Mouse (Mus musculus): Measurements from ENCODE around the gene St8sia1. TPM values are rescaled to one million over a fixed set of nuclear protein-coding genes. Genes with fewer than 3 reads are reported as not detected.
"Not testable (repeated sequence)": the region's sequence is repeated elsewhere in the genome, so short reads cannot be mapped to it uniquely, and the experiment has no call there.

The St8sia1 gene
- polyA plus RNA-seq (2012; rRNA removed): 0.12 and 0.18 TPM in 2 replicates

DNA sequence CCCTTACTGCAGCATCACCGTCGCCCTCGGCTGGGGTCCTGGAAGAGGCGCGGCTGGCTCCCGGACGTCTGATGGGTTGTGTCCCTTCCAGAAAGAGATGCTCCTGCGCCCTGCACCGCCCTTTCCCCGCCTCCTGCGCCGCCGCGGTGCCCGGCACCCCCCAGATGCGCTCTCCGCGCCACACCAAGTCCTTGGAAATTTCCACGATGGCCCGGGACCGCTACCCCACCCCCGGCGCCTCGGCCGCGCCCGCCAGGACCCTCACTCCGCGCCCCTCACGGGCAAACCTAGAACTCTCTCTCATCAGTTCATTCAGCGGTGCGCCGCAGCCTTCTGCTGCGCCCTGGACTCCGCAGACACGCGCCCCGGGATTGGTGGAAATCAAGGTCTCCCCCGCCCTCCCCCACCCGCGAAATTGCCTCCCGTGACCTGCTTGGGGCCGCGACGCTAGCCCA lies at the start of gene St8sia1:
Gene St8sia1, minus strand, starts transcription at position 377 of the 455 bp plus-strand sequence.
- 2% methylated on average over 45 of the region's 45 CpGs for WGBS
- no peak for DNase-seq (ENCODE audit: low read depth, low spot score)

DNA sequence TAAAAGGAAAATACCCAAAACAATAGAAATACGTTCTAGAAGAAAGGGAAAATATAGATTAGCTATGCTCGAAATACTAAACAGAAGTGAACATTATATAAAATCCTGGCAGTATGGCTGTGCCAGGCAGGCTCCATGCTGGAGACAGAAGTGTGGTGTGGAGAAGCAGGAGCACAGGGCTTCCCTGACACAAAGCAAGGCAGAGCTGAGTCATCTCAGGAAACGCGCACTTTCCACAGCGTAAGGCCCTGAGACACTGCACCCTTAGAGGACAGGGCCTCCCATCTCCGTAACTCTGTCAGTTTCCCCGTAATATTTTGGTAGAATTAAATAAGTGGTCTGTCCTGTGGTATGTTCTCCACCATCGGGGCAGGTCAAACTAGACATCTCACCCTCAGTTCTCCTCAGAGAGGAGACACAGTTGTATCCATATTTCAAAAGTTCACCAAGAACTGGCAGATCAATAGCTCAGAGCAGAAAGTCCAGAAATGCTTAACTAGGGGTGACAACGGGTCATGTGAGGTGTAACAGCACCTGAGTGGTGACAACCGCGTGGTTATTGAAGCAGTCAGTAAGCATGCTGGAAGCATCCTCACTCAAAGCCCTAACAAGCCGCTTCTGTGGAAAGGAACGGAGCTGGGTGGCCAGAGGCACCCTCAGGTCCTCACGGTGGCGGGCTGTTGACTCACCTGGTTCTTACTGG lies 48.4 kb upstream of the St8sia1 start:
- WGBS: 90% methylated on average over 15 of the region's 15 CpGs
- no peak for DNase-seq (ENCODE audit: low read depth, low spot score)

DNA sequence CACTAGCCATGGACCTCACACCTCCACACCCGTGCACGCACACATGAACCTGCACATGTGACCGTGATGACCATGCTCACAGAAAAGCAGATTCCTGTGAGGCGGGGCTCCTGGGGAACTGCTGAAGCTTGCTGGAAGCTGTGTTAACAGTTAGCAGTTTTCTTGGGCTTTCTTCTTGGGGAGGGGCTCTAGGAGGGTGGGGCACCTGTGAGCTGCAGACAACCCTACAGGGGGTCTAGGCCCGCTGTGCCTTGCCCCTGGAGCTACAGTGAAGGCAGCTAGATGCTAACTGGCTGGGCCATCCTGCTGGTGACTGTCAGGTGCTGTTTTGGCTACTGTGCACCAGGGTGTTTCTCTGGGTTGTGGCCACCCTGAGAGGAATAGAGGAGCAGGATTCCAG lies 44.6 kb upstream of the St8sia1 start:
- DNase-seq (ENCODE audit: low read depth, low spot score): no peak
- whole genome bisulfite sequencing: 86% methylated on average over 5 of the region's 5 CpGs

DNA sequence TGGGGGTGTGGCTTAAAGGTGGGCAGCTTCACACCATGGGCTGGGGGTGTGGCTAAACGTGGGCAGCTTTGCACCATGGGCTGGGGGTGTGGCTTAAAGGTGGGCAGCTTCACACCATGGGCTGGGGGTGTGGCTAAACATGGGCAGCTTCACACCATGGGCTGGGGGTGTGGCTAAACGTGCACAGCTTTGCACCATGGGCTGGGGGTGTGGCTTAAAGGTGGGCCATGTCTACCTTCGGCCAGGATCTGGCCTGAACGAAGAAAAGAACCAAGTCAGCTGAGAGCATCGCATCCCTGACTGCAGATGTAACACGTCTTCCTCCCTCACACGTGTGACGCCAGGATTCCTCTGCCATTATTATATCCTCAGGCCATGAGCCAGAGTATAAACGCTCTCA lies 41.0 kb upstream of the St8sia1 start:
- WGBS: 91% methylated on average over 9 of the region's 9 CpGs
- not testable (repeated sequence) for DNase-seq (ENCODE audit: low read depth, low spot score)

DNA sequence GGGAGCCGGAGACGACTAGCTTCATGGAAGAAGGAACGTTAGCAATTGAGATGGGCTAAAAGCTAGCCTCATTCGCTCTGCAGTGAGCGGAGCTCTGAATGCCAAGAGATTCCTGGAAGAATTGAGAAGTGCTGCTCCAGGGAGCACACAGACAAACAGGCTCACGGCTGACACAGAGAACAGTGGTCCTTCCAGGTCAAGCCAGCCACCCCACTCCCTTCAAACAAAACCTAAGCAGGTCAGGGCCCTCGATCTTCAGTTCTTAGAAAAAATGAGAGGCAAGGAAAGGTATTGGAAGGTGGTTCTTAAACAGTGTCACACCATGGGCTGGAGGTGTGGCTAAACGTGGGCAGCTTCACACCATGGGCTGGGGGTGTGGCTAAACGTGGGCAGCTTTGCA lies 40.5 kb upstream of the St8sia1 start:
- DNase-seq (ENCODE audit: low read depth, low spot score): no peak
- WGBS: 70% methylated on average over 9 of the region's 9 CpGs

DNA sequence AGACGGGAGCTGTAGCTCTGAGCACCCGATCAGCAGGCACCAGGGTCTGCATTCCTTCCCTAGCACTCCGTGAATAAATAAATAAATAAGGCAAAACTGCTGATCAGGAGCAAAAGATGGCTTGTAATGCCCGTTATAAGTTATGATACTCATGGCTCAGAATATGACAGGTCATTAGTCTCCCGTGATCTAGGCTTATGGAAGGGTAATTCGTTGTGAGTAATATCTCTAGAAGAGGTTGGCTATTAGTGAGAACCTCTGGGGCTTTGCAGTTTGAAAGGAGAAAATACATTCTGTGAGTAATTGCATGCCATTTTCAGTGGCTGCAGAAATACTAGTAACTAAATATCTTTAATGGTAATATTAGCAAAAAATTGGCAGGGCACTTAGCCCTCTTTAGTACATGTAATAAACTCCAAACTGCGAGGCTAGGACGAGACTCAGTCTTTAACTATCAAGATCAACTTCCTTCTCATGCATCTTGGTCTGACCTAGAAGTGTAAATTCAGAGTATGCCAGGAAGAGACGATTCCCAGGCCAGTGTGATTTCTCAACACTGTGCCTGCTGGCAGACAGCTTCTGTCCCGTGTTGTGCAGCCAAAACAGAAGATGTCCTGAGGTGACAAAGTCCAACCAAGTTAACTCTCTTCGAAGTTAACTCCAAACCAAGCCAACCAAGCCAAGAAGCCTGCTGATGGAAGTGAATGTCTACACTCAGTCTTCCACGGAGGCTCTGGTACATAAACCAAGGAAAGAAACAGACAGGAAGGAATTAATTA lies 34.2 kb upstream of the St8sia1 start:
- DNase-seq (ENCODE audit: low read depth, low spot score): no peak
- 53% methylated on average over 12 of the region's 12 CpGs for WGBS

DNA sequence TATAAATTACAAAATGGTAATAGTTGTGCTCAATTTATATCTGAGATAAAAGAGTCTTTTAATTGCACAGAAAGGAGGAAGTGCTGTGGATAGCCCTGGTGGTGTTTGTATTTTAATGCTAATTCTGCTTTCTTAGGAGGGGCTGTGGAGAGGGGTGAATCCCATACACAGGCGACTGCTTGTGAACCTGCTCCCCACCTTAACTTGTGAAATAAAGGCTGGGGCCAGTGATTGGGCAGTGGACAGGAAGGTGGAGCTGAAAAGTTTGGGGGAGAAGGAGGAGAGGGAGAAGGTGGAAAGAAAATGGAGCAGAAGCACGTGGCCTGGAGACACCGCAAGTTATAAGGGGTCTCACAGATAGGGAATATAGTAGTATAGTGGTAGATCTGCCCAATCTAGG lies 32.6 kb upstream of the St8sia1 start:
- no peak for DNase-seq (ENCODE audit: low read depth, low spot score)
- WGBS: 84% methylated on average over 3 of the region's 3 CpGs

DNA sequence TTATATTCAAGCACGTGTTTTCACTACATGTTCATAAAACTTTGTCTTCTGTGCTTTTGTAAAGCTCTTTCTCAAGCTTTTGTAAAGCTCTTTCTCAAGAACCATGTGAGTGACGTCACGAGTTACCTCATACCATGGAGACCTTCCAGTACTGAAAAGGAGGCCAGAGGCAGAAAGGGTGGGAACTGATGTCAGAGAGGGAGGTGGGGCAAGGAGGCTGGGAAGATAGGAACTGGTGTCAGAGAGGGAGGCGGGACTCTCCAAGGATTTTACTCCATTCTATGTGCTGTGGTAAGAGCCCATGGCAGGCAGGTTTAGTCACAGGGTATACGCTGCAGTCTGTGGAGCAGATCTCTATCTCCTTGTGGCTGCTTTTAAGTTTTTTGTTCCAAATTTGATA lies 31.3 kb upstream of the St8sia1 start:
- 63% methylated on average over 5 of the region's 5 CpGs for WGBS
- DNase-seq (ENCODE audit: low read depth, low spot score): no peak

DNA sequence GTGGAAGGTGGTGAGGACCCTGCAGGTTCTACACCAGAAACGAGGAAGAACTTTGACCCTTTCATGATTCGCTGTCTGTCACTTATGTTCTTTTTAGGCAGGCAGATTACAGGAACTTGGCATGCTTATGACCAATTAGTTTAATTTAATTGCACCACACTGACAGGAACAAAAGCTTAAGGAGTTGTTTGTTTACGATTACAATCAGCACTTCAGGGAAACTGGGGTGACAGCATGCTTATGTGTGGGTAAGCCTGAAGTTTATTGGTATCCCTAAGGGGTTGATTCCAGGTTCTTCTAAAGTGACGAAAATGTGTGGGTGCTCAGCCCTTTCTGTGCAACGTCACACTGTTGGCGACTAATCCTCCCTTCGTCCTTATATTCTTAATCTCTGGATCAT lies 30.6 kb upstream of the St8sia1 start:
- WGBS: 47% methylated on average over 7 of the region's 7 CpGs
- no peak for DNase-seq (ENCODE audit: low read depth, low spot score)

DNA sequence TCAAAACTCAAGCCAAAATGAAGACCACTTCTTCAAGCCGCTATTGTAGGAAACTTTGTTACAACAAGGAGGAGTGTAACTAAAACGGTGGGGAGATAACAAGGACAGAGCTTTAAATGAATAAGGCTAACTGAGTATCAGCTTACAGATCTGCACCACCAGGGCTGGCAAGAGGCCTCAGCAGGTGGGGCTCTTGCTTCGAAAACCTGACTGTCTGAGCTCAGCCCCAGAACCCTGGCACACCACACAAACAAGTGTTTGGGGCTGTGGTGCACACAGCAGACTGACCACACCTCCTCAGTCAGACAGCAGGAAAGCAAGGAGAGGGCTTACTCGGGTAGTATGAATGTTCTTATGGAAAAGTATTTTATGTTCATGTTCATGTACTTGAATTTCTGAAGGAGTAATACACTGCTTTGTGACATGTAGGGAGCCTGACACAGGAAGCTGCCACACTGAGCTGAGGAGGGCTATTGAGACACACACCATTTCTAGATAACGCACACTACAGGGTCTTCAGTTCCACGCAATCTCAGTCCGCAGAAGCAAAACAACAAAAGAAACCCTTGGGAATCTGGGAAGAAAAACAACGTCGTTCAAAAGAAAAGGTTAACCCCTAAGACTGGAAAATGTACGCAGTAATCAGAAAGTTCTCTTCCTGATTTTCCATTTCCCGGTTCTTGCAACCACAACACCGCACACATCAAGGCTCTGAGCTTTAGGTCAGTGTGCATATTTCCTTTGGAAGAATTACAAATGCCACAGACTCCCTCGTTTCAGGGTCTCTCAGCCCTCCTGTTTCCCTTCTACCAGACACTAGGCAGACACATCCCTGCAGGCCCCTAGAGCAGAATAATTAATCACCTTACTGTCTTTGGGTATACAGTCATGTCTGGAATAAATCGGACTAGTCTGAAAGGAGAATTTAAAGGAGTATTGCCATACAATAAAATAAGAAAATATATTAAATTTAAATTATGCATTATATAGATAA lies 29.8 kb upstream of the St8sia1 start:
- no peak for DNase-seq (ENCODE audit: low read depth, low spot score)

DNA sequence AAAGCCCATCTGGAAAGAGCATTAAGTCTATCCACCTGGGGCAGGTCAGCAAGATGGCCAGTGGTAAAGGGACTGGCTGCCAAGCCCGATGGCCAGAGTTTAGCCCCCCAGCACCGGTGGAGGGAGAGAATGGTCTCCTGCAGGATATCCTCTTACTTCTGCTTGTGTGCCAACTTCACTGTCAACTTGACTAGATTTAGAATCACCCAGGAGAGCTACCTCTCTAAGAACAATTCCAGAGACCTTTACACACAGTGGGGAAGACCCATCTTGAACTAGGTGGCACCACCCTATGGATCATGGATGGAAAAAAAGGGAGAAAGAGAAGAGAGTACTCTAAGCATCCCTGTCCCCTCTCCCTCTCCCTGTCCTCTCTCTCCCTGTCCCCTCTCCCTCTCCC lies 28.7 kb upstream of the St8sia1 start:
- WGBS: 87% methylated on average over 2 of the region's 2 CpGs
- no peak for DNase-seq (ENCODE audit: low read depth, low spot score)

More for the DNA sequence above, 29.8 kb upstream of the St8sia1 start:
- 35% methylated on average over 14 of the region's 14 CpGs for WGBS

DNA sequence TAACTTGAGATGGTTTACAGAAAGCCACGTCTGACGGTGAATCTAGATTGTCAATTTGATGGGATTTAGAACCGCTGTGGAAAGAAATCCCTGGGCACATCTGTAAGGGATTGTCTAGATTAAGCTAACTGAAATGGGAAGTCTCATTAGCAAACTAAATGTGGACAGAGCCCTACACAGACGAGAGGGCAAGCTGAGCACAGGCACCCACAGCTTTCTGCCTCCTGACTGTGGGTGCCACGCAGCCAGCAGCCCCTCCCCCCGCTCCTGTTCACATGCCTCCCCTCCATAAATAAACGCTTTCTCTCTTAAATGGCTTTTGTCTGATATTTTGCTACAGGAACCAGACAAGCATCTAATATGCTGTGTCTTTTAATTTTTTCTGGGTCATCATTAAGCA lies 27.8 kb upstream of the St8sia1 start:
- DNase-seq (ENCODE audit: low read depth, low spot score): no peak
- 51% methylated on average over 7 of the region's 7 CpGs for WGBS

DNA sequence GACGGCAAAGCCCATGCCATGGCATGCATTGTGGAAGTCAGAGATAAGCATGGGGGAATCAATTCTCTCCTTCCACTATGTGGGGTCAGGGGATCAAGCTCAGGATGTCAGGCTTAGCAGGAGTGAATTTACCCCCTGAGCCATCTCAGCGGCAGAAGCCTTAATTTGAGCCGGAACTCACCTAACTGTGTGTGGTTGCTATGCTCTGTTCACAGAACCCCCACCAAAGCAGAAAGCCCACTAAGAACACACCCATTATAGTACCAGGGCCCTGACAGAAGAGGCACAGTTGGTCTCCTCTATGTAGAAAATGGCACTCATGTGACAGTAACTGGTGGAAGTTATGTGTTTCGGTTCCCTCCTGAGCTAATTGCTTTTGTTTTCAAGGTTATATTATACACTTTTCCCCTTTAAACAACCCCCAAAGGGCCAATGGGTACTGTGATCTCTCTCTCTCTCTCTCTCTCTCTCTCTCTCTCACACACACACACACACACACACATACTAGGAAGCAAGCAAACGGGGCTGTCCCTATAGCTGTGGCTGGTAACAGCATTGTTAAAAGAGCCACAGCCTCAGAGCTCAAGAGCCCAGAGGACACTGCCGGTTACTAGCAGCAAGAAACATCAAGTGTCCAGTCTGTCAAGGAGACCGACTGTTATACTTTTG lies 27.3 kb upstream of the St8sia1 start:
- DNase-seq (ENCODE audit: low read depth, low spot score): no peak
- WGBS: 63% methylated on average over 7 of the region's 7 CpGs

DNA sequence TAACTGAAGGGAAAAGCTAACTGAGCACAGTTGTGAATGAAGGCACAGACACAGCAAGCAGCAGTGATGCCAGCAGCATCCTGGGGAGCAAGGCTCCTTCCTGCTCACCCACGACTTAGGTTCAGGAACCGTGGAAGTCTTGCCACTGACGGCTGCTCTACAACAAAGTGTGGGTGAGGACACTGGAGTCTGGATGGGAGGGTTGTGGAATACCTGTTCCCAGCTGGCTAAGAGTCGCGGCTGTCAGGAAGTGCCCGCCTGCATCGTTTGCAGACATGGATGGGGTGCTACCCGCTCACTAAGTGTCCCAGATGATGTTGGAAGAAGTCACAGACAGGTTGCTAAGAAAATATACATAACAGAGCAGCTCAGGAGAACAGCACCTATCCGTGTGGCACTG lies 26.3 kb upstream of the St8sia1 start:
- 82% methylated on average over 9 of the region's 9 CpGs for WGBS
- no peak for DNase-seq (ENCODE audit: low read depth, low spot score)

DNA sequence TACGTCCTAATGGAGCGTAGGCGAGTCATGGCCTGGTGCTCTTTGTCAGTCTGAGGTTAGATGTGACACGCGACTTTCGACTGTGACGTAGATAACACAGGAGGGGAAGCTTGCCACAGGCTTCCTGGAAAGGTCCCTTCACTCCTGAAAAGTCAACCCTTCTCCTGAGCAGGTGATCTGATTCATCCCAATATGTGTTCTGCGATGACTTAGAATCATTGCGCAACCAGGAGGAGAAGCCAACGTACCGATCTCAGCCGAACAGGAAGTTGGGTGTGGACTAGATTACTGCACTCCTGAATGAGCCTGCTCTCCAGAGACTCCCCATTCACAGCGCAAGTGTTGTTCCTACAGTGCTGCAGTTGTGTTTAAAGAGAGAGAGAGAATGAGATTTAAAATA lies 25.2 kb upstream of the St8sia1 start:
- 49% methylated on average over 13 of the region's 13 CpGs for WGBS
- peak; percentile 35 for DNase-seq (ENCODE audit: low read depth, low spot score)

DNA sequence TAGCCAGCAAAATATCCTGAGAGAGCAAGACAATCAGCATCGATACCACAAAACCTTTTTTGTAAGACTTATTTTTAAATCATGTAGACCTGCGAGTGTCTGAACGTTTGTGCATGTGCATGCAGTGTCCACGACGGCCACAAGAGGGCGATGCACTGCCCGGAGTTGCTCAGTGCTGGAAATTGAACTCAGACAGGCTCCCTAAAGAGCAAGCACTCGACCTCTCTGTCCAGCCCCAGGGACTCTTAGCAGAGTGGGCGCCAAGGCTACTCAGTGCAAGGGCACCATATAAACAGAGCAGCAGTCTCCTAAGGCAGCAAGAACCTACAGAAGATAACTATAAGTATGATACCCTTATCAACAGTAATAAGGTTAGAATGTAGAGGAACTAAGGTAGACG lies 24.5 kb upstream of the St8sia1 start:
- whole genome bisulfite sequencing: 31% methylated on average over 10 of the region's 10 CpGs
- no peak for DNase-seq (ENCODE audit: low read depth, low spot score)

DNA sequence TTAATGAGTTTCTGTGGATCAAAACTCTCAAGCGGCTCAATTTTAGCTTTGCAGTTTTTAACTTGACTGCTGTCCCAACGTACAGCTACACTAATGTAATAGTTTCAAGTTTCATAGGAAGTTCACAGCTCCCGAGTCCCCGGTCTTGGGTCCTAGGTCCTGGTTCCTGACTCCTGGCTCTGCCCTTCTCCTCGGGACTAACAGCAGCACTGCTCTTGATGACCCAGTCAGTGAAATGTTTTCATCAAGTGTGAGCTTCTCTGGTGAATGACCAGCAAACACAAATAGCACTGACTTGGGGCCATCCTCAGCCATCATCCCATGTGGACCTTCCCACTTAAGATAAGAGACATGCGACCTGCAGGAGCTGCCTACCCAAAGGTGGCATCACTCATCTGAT lies 24.0 kb upstream of the St8sia1 start:
- 74% methylated on average over 6 of the region's 6 CpGs for WGBS
- no peak for DNase-seq (ENCODE audit: low read depth, low spot score)

DNA sequence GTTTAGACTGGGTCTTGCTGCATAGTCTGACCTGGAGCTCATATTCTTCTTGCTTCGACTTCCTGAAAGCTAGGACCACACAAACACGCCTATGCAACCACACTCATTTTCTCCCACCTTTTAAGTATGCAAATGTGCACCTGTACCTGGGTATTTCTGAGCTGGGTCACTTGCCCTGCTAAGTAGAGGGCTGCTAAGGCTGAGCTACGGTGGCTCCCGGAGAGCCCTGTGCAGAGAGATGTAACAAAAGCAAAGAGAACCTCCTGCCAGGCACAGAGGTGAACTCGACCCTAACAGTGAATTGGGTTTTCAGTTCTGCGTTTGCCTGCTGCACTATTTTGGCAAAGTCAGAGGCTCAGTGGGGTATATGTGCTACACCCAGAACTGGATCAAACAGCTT lies 23.4 kb upstream of the St8sia1 start:
- no peak for DNase-seq (ENCODE audit: low read depth, low spot score)
- WGBS: 77% methylated on average over 6 of the region's 6 CpGs

DNA sequence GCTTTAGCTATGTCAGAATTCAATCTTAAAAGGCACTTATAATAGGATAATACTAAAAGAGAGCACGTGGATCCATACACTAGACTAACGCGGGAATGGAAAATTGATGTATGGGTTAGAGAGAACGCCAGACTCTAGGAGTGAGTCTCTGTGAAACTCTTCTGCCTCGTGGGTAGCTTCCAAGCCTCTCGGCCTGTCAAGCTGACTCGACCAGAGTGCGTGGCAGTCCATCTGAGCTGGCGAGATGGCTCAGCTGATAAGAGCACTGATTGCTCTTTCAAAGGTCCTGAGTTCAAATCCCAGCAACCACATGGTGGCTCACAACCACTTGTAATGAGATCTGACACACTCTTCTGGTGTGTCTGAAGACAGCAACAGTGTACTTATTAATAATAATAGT lies 22.5 kb upstream of the St8sia1 start:
- not testable (repeated sequence) for DNase-seq (ENCODE audit: low read depth, low spot score)
- WGBS: 83% methylated on average over 9 of the region's 9 CpGs
